Mouse (Mus musculus) stomach, postnatal 0 days (tissue): ENCODE measurements around the gene Tpm3. TPM values are rescaled to one million over a fixed set of nuclear protein-coding genes. Genes with fewer than 3 reads are reported as not detected.
A peak's percentile ranks its signal among the peaks of the same experiment; 100 is the strongest.

Experiments used
- ATAC-seq: fragments of 200-750 bp; cut with Nextera tagmentation; 2 replicates; pipeline ENCODE4 v1.8.0; 2017; ENCODE audit not compliant: low FRiP score, low TSS enrichment
- DNase-seq: peaks from one replicate; pipeline ENCODE4 v3.0.0-alpha.2; 2016; ENCODE audit warnings: low spot score
- H3K27ac ChIP-seq: fragments of 300-500 bp; sonication (generic); replicated peaks from 2 replicates; pipeline ENCODE4 v1.5.1; 2014; ENCODE audit warnings: mild to moderate bottlenecking, control low read depth
- H3K27me3 ChIP-seq: fragments of 300-500 bp; sonication (generic); 2 replicates; pipeline ENCODE4 v1.6.1; 2014; ENCODE audit warnings: low read length; ENCODE audit not compliant: control insufficient read depth, insufficient read depth
- H3K36me3 ChIP-seq: fragments of 300-500 bp; sonication (generic); 2 replicates; pipeline ENCODE4 v1.6.1; 2014; ENCODE audit warnings: low read length, mixed read lengths; ENCODE audit not compliant: control insufficient read depth, insufficient read depth
- H3K4me1 ChIP-seq: fragments of 300-500 bp; sonication (generic); replicated peaks from 2 replicates; pipeline ENCODE4 v1.6.1; 2014; ENCODE audit warnings: antibody characterized with exemption; ENCODE audit not compliant: control insufficient read depth, insufficient read depth
- H3K4me2 ChIP-seq: fragments of 300-500 bp; sonication (generic); replicated peaks from 2 replicates; pipeline ENCODE4 v1.6.1; 2014; ENCODE audit warnings: low read depth, mild to moderate bottlenecking, control low read depth, moderate library complexity
- H3K4me3 ChIP-seq: fragments of 300-500 bp; sonication (generic); 2 replicates; pipeline ENCODE4 v1.5.1; 2014; ENCODE audit warnings: low read depth, low read length, control low read depth
- H3K9ac ChIP-seq: fragments of 300-500 bp; sonication (generic); 2 replicates; pipeline ENCODE4 v1.6.1; 2014; ENCODE audit warnings: mild to moderate bottlenecking, low read length, control low read depth, mixed read lengths
- H3K9me3 ChIP-seq: fragments of 300-500 bp; sonication (generic); 2 replicates; pipeline ENCODE4 v1.6.1; 2016; ENCODE audit warnings: low read length; ENCODE audit not compliant: control insufficient read depth
- CTCF ChIP-seq: IDR thresholded peaks from 2 replicates; pipeline ENCODE4 v1.5.1; 2016; ENCODE audit warnings: antibody characterized with exemption, low read depth, mild to moderate bottlenecking, moderate library complexity
- EP300 ChIP-seq: optimal IDR thresholded peaks from 2 replicates; pipeline ENCODE3; 2016; ENCODE audit warnings: antibody characterized with exemption
- WGBS: fragments of 180-500 bp; shearing (Covaris S2); extraction: QIAGEN DNeasy Blood & Tissue Kit; methylation state at CpG from one replicate; pipeline ENCODE4 v1.1.7; 2014; 5-methylcytosine and 5-hydroxymethylcytosine counted together
- polyA plus RNA-seq: library from polyadenylated mRNA; unstranded; fragments of >200 nt; fragmentation: Nextera tagmentation; extraction: Ambion mirVana; gene quantifications from 2 replicates; pipeline ENCODE4 v1.2.1, GENCODE M21; 2015

Gene Tpm3
- polyA plus RNA-seq, 1 experiment from 2014 or later = 327 TPM

- WGBS = 74% methylated on average over 7 of the region's 7 CpGs
Measured at GRCm38 (mm10) chr3:90069688-90070087, 2.8 kb upstream of the Tpm3 start.

GRCm38 (mm10) chr3:90076921-90077716 lies 4.7 kb downstream of the Tpm3 start:
- Histone ChIP-seq H3K4me3 (no peak overlapping the region), H3K9me3 (no peaks in the 10 kb centered on the region), H3K36me3 (no peaks in the 10 kb centered on the region), H3K4me1 (0 out of 2 replicates have a peak, but pooled peaks cover 3% of the 10 kb centered on the region), H3K27me3 (no peaks in the 10 kb centered on the region), H3K4me2 (0 out of 2 replicates have a peak overlapping the region, but pooled peaks have one; percentile 17), H3K27ac (no peak overlapping the region), H3K9ac (no peak overlapping the region; the same call in 1 of the 2 replicates)
- ATAC-seq (no peak), DNase-seq (peak; percentile 82)
- TF ChIP-seq CTCF (peak; percentile 89), EP300 (no peak)
- WGBS = 15% methylated on average over 5 of the region's 5 CpGs

More at GRCm38 (mm10) chr3:90069688-90070087, 2.8 kb upstream of the Tpm3 start:
- H3K4me2 ChIP-seq = no peak overlapping the region
- DNase-seq (no peak), ATAC-seq (no peak)
- H3K9me3 ChIP-seq = no peaks in the 10 kb centered on the region
- no peaks in the 10 kb centered on the region for H3K4me1 ChIP-seq
- no peak overlapping the region for H3K9ac ChIP-seq
- no peak overlapping the region for H3K27ac ChIP-seq
- no peak overlapping the region for H3K4me3 ChIP-seq
- no peaks in the 10 kb centered on the region for H3K27me3 ChIP-seq
- H3K36me3 ChIP-seq = no peaks in the 10 kb centered on the region; the same call in 1 of the 2 replicates
- TF ChIP-seq EP300 (no peak), CTCF (no peak)

GRCm38 (mm10) chr3:90078224-90078623 lies 5.8 kb downstream of the Tpm3 start:
- Histone ChIP-seq H3K4me2 (no peak overlapping the region), H3K9ac (no peak overlapping the region), H3K27me3 (no peaks in the 10 kb centered on the region), H3K4me1 (peaks cover 5% of the 10 kb centered on the region; the same call in 1 of the 2 replicates), H3K9me3 (no peaks in the 10 kb centered on the region), H3K36me3 (no peaks in the 10 kb centered on the region), H3K4me3 (no peak overlapping the region), H3K27ac (no peak overlapping the region)
- WGBS = 41% methylated on average over 5 of the region's 5 CpGs
- DNase-seq = no peak
- ATAC-seq = no peak
- no peak for TF ChIP-seq CTCF

- WGBS = under 1% methylated on average over 33 of the region's 33 CpGs
- TF ChIP-seq CTCF (peak; percentile 42), EP300 (no peak)
- Histone ChIP-seq H3K9me3 (no peaks in the 10 kb centered on the region), H3K4me1 (peaks cover 10% of the 10 kb centered on the region), H3K4me2 (peak overlapping the region; percentile 64), H3K9ac (peak overlapping the region; percentile 86), H3K36me3 (no peaks in the 10 kb centered on the region), H3K4me3 (peak overlapping the region; percentile 83), H3K27ac (peak overlapping the region; percentile 99), H3K27me3 (no peaks in the 10 kb centered on the region)
- ATAC-seq (peak; percentile 92), DNase-seq (peak; percentile 97)
Measured at GRCm38 (mm10) chr3:90079133-90079762, 6.8 kb downstream of the Tpm3 start.

- Histone ChIP-seq H3K4me3 (peak overlapping the region; percentile 83), H3K4me1 (peaks cover 12% of the 10 kb centered on the region), H3K9me3 (no peaks in the 10 kb centered on the region), H3K9ac (peak overlapping the region; percentile 86), H3K27me3 (no peaks in the 10 kb centered on the region), H3K4me2 (peak overlapping the region; percentile 64), H3K36me3 (no peaks in the 10 kb centered on the region), H3K27ac (peak overlapping the region; percentile 99)
- 0% methylated on average over 40 of the region's 53 CpGs for WGBS
- TF ChIP-seq CTCF (no peak; the same call in 1 of the 2 replicates), EP300 (no peak)
- DNase-seq (peak; percentile 82), ATAC-seq (peak; percentile 65)
Measured at GRCm38 (mm10) chr3:90079763-90080497, 7.5 kb downstream of the Tpm3 start.
